Mouse (Mus musculus): ENCODE results near the gene Gps2. TPM values are rescaled to one million over a fixed set of nuclear protein-coding genes. Genes with fewer than 3 reads are reported as not detected.
A peak's percentile ranks its signal among the peaks of the same experiment; 100 is the strongest.

Gps2 gene
- polyA plus RNA-seq, 1 experiment: 290 TPM

- no peak for TF ChIP-seq CTCF (IDR thresholded peaks at IDR 0.05; ENCODE audit: control insufficient read depth, insufficient read depth, insufficient replicate concordance, low read depth, low read length)
- TF ChIP-seq POLR2A (IDR thresholded peaks at IDR 0.05; ENCODE audit: control insufficient read depth, low read depth, low read length): no peak
- Histone ChIP-seq H3K36me3 (ENCODE audit: control insufficient read depth, insufficient read depth, low read length) (peaks cover 5% of the 10 kb centered on the region), H3K27me3 (ENCODE audit: control insufficient read depth, insufficient read depth, low read length) (no peaks in the 10 kb centered on the region), H3K4me3 (ENCODE audit: control insufficient read depth, low read depth, low read length) (peak overlapping the region; percentile 91), H3K4me1 (ENCODE audit: control insufficient read depth, insufficient read depth, low read length) (peaks cover 8% of the 10 kb centered on the region), H3K27ac (ENCODE audit: control insufficient read depth, insufficient read depth, low read depth, low read length) (no peak overlapping the region)
Observed at GRCm38 (mm10) chr11:69937385-69937784, 23.7 kb downstream of the Gps2 start.

- H3K27ac ChIP-seq (ENCODE audit: control insufficient read depth, insufficient read depth, low read depth, low read length): no peak overlapping the region
- peaks cover 5% of the 10 kb centered on the region for H3K36me3 ChIP-seq (ENCODE audit: control insufficient read depth, insufficient read depth, low read length)
- H3K27me3 ChIP-seq (ENCODE audit: control insufficient read depth, insufficient read depth, low read length): no peaks in the 10 kb centered on the region
- H3K4me3 ChIP-seq (ENCODE audit: control insufficient read depth, low read depth, low read length): no peak overlapping the region
- H3K4me1 ChIP-seq (ENCODE audit: control insufficient read depth, insufficient read depth, low read length): peaks cover 8% of the 10 kb centered on the region
- no peak for TF ChIP-seq CTCF (IDR thresholded peaks at IDR 0.05; ENCODE audit: control insufficient read depth, insufficient read depth, insufficient replicate concordance, low read depth, low read length)
- no peak for TF ChIP-seq POLR2A (IDR thresholded peaks at IDR 0.05; ENCODE audit: control insufficient read depth, low read depth, low read length)
Observed at GRCm38 (mm10) chr11:69937834-69938233, 24.1 kb downstream of the Gps2 start.

GRCm38 (mm10) chr11:69938401-69938979, 24.8 kb downstream of the Gps2 start:
- no peaks in the 10 kb centered on the region for H3K27me3 ChIP-seq (ENCODE audit: control insufficient read depth, insufficient read depth, low read length)
- H3K36me3 ChIP-seq (ENCODE audit: control insufficient read depth, insufficient read depth, low read length): peaks cover 5% of the 10 kb centered on the region
- peaks cover 8% of the 10 kb centered on the region for H3K4me1 ChIP-seq (ENCODE audit: control insufficient read depth, insufficient read depth, low read length)
- TF ChIP-seq CTCF (IDR thresholded peaks at IDR 0.05; ENCODE audit: control insufficient read depth, insufficient read depth, insufficient replicate concordance, low read depth, low read length): no peak
- no peak for TF ChIP-seq POLR2A (IDR thresholded peaks at IDR 0.05; ENCODE audit: control insufficient read depth, low read depth, low read length)
- H3K27ac ChIP-seq (ENCODE audit: control insufficient read depth, insufficient read depth, low read depth, low read length): no peak overlapping the region
- no peak overlapping the region for H3K4me3 ChIP-seq (ENCODE audit: control insufficient read depth, low read depth, low read length)

GRCm38 (mm10) chr11:69939181-69939580, 25.5 kb downstream of the Gps2 start:
- H3K4me1 ChIP-seq (ENCODE audit: control insufficient read depth, insufficient read depth, low read length): peaks cover 8% of the 10 kb centered on the region
- H3K27ac ChIP-seq (ENCODE audit: control insufficient read depth, insufficient read depth, low read depth, low read length): no peak overlapping the region
- peaks cover 5% of the 10 kb centered on the region for H3K36me3 ChIP-seq (ENCODE audit: control insufficient read depth, insufficient read depth, low read length)
- no peaks in the 10 kb centered on the region for H3K27me3 ChIP-seq (ENCODE audit: control insufficient read depth, insufficient read depth, low read length)
- H3K4me3 ChIP-seq (ENCODE audit: control insufficient read depth, low read depth, low read length): no peak overlapping the region
- TF ChIP-seq POLR2A (IDR thresholded peaks at IDR 0.05; ENCODE audit: control insufficient read depth, low read depth, low read length) (no peak), CTCF (IDR thresholded peaks at IDR 0.05; ENCODE audit: control insufficient read depth, insufficient read depth, insufficient replicate concordance, low read depth, low read length) (no peak)

- peaks cover 6% of the 10 kb centered on the region for H3K4me1 ChIP-seq (ENCODE audit: control insufficient read depth, insufficient read depth, low read length)
- H3K4me3 ChIP-seq (ENCODE audit: control insufficient read depth, low read depth, low read length): no peak overlapping the region
- peaks cover 5% of the 10 kb centered on the region for H3K36me3 ChIP-seq (ENCODE audit: control insufficient read depth, insufficient read depth, low read length)
- no peaks in the 10 kb centered on the region for H3K27me3 ChIP-seq (ENCODE audit: control insufficient read depth, insufficient read depth, low read length)
- TF ChIP-seq CTCF (IDR thresholded peaks at IDR 0.05; ENCODE audit: control insufficient read depth, insufficient read depth, insufficient replicate concordance, low read depth, low read length) (no peak), POLR2A (IDR thresholded peaks at IDR 0.05; ENCODE audit: control insufficient read depth, low read depth, low read length) (no peak)
- H3K27ac ChIP-seq (ENCODE audit: control insufficient read depth, insufficient read depth, low read depth, low read length): no peak overlapping the region
Observed at GRCm38 (mm10) chr11:69939731-69940130, 26.0 kb downstream of the Gps2 start.

- H3K27me3 ChIP-seq (ENCODE audit: control insufficient read depth, insufficient read depth, low read length): no peaks in the 10 kb centered on the region
- no peak overlapping the region for H3K4me3 ChIP-seq (ENCODE audit: control insufficient read depth, low read depth, low read length)
- H3K27ac ChIP-seq (ENCODE audit: control insufficient read depth, insufficient read depth, low read depth, low read length): no peak overlapping the region
- peaks cover 6% of the 10 kb centered on the region for H3K4me1 ChIP-seq (ENCODE audit: control insufficient read depth, insufficient read depth, low read length)
- TF ChIP-seq CTCF (IDR thresholded peaks at IDR 0.05; ENCODE audit: control insufficient read depth, insufficient read depth, insufficient replicate concordance, low read depth, low read length) (no peak), POLR2A (IDR thresholded peaks at IDR 0.05; ENCODE audit: control insufficient read depth, low read depth, low read length) (no peak)
- peaks cover 5% of the 10 kb centered on the region for H3K36me3 ChIP-seq (ENCODE audit: control insufficient read depth, insufficient read depth, low read length)
Observed at GRCm38 (mm10) chr11:69940962-69941361, 27.3 kb downstream of the Gps2 start.

GRCm38 (mm10) chr11:69945216-69945615, 31.5 kb downstream of the Gps2 start:
- no peak overlapping the region for H3K27ac ChIP-seq (ENCODE audit: control insufficient read depth, insufficient read depth, low read depth, low read length)
- peaks cover 20% of the 10 kb centered on the region for H3K4me1 ChIP-seq (ENCODE audit: control insufficient read depth, insufficient read depth, low read length)
- TF ChIP-seq CTCF (IDR thresholded peaks at IDR 0.05; ENCODE audit: control insufficient read depth, insufficient read depth, insufficient replicate concordance, low read depth, low read length) (no peak), POLR2A (IDR thresholded peaks at IDR 0.05; ENCODE audit: control insufficient read depth, low read depth, low read length) (no peak)
- H3K4me3 ChIP-seq (ENCODE audit: control insufficient read depth, low read depth, low read length): no peak overlapping the region
- H3K36me3 ChIP-seq (ENCODE audit: control insufficient read depth, insufficient read depth, low read length): peaks cover 3% of the 10 kb centered on the region
- no peaks in the 10 kb centered on the region for H3K27me3 ChIP-seq (ENCODE audit: control insufficient read depth, insufficient read depth, low read length)
